Mouse (Mus musculus) hindbrain, embryonic 12.5 days (tissue): ENCODE data around the gene Pigs. TPM values are rescaled to one million over a fixed set of nuclear protein-coding genes. Genes with fewer than 3 reads are reported as not detected.

Experiments used
- ATAC-seq: fragments of 200-750 bp; cut with Nextera tagmentation; 2 replicates; pipeline ENCODE4 v1.8.0; 2017; ENCODE audit warnings: moderate TSS enrichment; ENCODE audit not compliant: low FRiP score
- H3K27ac ChIP-seq: fragments of 300-500 bp; sonication (generic); 2 replicates; pipeline ENCODE4 v1.5.1; 2016; ENCODE audit warnings: mild to moderate bottlenecking
- H3K27me3 ChIP-seq: fragments of 300-500 bp; sonication (generic); 2 replicates; pipeline ENCODE4 v1.6.1; 2016; ENCODE audit warnings: mild to moderate bottlenecking
- H3K36me3 ChIP-seq: fragments of 300-500 bp; sonication (generic); 2 replicates; pipeline ENCODE4 v1.6.1; 2016; ENCODE audit warnings: mild to moderate bottlenecking
- H3K4me1 ChIP-seq: fragments of 300-500 bp; sonication (generic); 2 replicates; pipeline ENCODE4 v1.6.1; 2016
- H3K4me2 ChIP-seq: fragments of 300-500 bp; sonication (generic); replicated peaks from 2 replicates; pipeline ENCODE4 v1.6.1; 2016; ENCODE audit warnings: mild to moderate bottlenecking
- H3K4me3 ChIP-seq: fragments of 300-500 bp; sonication (generic); 2 replicates; pipeline ENCODE4 v1.5.1; 2016; ENCODE audit warnings: mild to moderate bottlenecking
- H3K9ac ChIP-seq: fragments of 300-500 bp; sonication (generic); 2 replicates; pipeline ENCODE4 v1.6.1; 2016; ENCODE audit warnings: mild to moderate bottlenecking, moderate library complexity
- H3K9me3 ChIP-seq: fragments of 300-500 bp; sonication (generic); replicated peaks from 2 replicates; pipeline ENCODE4 v1.6.1; 2016; ENCODE audit warnings: mild to moderate bottlenecking
- WGBS: fragments of 180-500 bp; shearing (Covaris S2); methylation state at CpG from one replicate; pipeline ENCODE4 v1.1.7; 2016; 5-methylcytosine and 5-hydroxymethylcytosine counted together
- polyA plus RNA-seq: library from polyadenylated mRNA; unstranded; fragments of >200 nt; fragmentation: Nextera tagmentation; extraction: Ambion mirVana; gene quantifications from 2 replicates; pipeline ENCODE4 v1.2.1, GENCODE M21; 2016

Pigs gene
- polyA plus RNA-seq, 1 experiment from 2014 or later: 76.9 TPM

- no peak overlapping the region for H3K4me2 ChIP-seq
- no peaks in the 10 kb centered on the region for H3K9me3 ChIP-seq
- no peak for ATAC-seq
- H3K9ac ChIP-seq: no peak overlapping the region
- peaks cover 3% of the 10 kb centered on the region; the same call in 1 of the 2 replicates for H3K36me3 ChIP-seq
- no peaks in the 10 kb centered on the region for H3K27me3 ChIP-seq
- no peaks in the 10 kb centered on the region for H3K4me1 ChIP-seq
- H3K27ac ChIP-seq: no peak overlapping the region
- WGBS: 88% methylated on average over 6 of the region's 6 CpGs
- no peak overlapping the region for H3K4me3 ChIP-seq
Observed at GRCm38 (mm10) chr11:78354905-78355304, 26.7 kb downstream of the Pigs start.

- no peaks in the 10 kb centered on the region for H3K36me3 ChIP-seq
- H3K4me1 ChIP-seq: no peaks in the 10 kb centered on the region
- H3K27ac ChIP-seq: no peak overlapping the region
- no peak overlapping the region for H3K9ac ChIP-seq
- no peak overlapping the region for H3K4me3 ChIP-seq
- 29% methylated on average over 4 of the region's 4 CpGs for WGBS
- no peaks in the 10 kb centered on the region for H3K9me3 ChIP-seq
- no peak overlapping the region for H3K4me2 ChIP-seq
- H3K27me3 ChIP-seq: no peaks in the 10 kb centered on the region
- no peak for ATAC-seq
Observed at GRCm38 (mm10) chr11:78355471-78356238, 27.4 kb downstream of the Pigs start.

GRCm38 (mm10) chr11:78358330-78359007, 30.3 kb downstream of the Pigs start:
- Histone ChIP-seq H3K9ac (no peak overlapping the region), H3K9me3 (no peaks in the 10 kb centered on the region), H3K4me2 (no peak overlapping the region), H3K36me3 (no peaks in the 10 kb centered on the region), H3K27me3 (no peaks in the 10 kb centered on the region), H3K4me3 (no peak overlapping the region), H3K4me1 (no peaks in the 10 kb centered on the region), H3K27ac (no peak overlapping the region)
- 13% methylated on average over 22 of the region's 22 CpGs for WGBS
- no peak for ATAC-seq

GRCm38 (mm10) chr11:78360125-78360788, 32.0 kb downstream of the Pigs start:
- peak overlapping the region; percentile 22; the same call in 1 of the 2 replicates for H3K4me3 ChIP-seq
- H3K4me1 ChIP-seq: no peaks in the 10 kb centered on the region
- no peaks in the 10 kb centered on the region for H3K36me3 ChIP-seq
- 13% methylated on average over 13 of the region's 13 CpGs for WGBS
- no peaks in the 10 kb centered on the region for H3K27me3 ChIP-seq
- peak; percentile 71 for ATAC-seq
- H3K9ac ChIP-seq: no peak overlapping the region
- H3K4me2 ChIP-seq: peak overlapping the region; percentile 31
- H3K27ac ChIP-seq: no peak overlapping the region
- H3K9me3 ChIP-seq: no peaks in the 10 kb centered on the region

- ATAC-seq: no peak
Observed at GRCm38 (mm10) chr11:78360789-78361131, 32.5 kb downstream of the Pigs start.

GRCm38 (mm10) chr11:78363309-78364007, 35.2 kb downstream of the Pigs start:
- 79% methylated on average over 13 of the region's 13 CpGs for WGBS
- no peaks in the 10 kb centered on the region for H3K36me3 ChIP-seq
- H3K9me3 ChIP-seq: no peaks in the 10 kb centered on the region
- no peak overlapping the region for H3K4me3 ChIP-seq
- H3K4me2 ChIP-seq: no peak overlapping the region
- H3K27ac ChIP-seq: no peak overlapping the region
- ATAC-seq: no peak
- H3K9ac ChIP-seq: no peak overlapping the region
- no peaks in the 10 kb centered on the region for H3K27me3 ChIP-seq
- H3K4me1 ChIP-seq: no peaks in the 10 kb centered on the region

More at GRCm38 (mm10) chr11:78360789-78361131, 32.5 kb downstream of the Pigs start:
- Histone ChIP-seq H3K4me3 (no peak overlapping the region), H3K4me2 (0 out of 2 replicates have a peak overlapping the region, but pooled peaks have one; percentile 31), H3K27me3 (no peaks in the 10 kb centered on the region), H3K27ac (no peak overlapping the region), H3K9ac (no peak overlapping the region), H3K4me1 (no peaks in the 10 kb centered on the region), H3K36me3 (no peaks in the 10 kb centered on the region), H3K9me3 (no peaks in the 10 kb centered on the region)
- 61% methylated on average over 2 of the region's 2 CpGs for WGBS

- Histone ChIP-seq H3K27ac (no peak overlapping the region), H3K9me3 (no peaks in the 10 kb centered on the region), H3K36me3 (no peaks in the 10 kb centered on the region), H3K4me1 (no peaks in the 10 kb centered on the region), H3K27me3 (no peaks in the 10 kb centered on the region), H3K9ac (no peak overlapping the region), H3K4me2 (no peak overlapping the region), H3K4me3 (no peak overlapping the region)
- WGBS: 55% methylated on average over 8 of the region's 8 CpGs
- ATAC-seq: no peak
Observed at GRCm38 (mm10) chr11:78364103-78364502, 35.9 kb downstream of the Pigs start.

- Histone ChIP-seq H3K27ac (no peak overlapping the region), H3K4me1 (peaks cover 3% of the 10 kb centered on the region), H3K9me3 (no peaks in the 10 kb centered on the region), H3K36me3 (no peaks in the 10 kb centered on the region), H3K4me2 (no peak overlapping the region), H3K4me3 (no peak overlapping the region), H3K27me3 (no peaks in the 10 kb centered on the region), H3K9ac (no peak overlapping the region)
- no peak for ATAC-seq
- 87% methylated on average over 15 of the region's 15 CpGs for WGBS
Observed at GRCm38 (mm10) chr11:78367456-78368225, 39.4 kb downstream of the Pigs start.

- Histone ChIP-seq H3K9me3 (no peaks in the 10 kb centered on the region), H3K27ac (no peak overlapping the region), H3K9ac (no peak overlapping the region), H3K27me3 (no peaks in the 10 kb centered on the region), H3K4me3 (no peak overlapping the region), H3K36me3 (no peaks in the 10 kb centered on the region), H3K4me1 (peaks cover 6% of the 10 kb centered on the region), H3K4me2 (no peak overlapping the region)
- no peak for ATAC-seq
- WGBS: 57% methylated on average over 1 of the region's 1 CpGs
Observed at GRCm38 (mm10) chr11:78370389-78370788, 42.2 kb downstream of the Pigs start.

GRCm38 (mm10) chr11:78371711-78372110, 43.5 kb downstream of the Pigs start:
- H3K4me1 ChIP-seq: peaks cover 6% of the 10 kb centered on the region
- no peak for ATAC-seq
- H3K36me3 ChIP-seq: no peaks in the 10 kb centered on the region
- no peak overlapping the region for H3K4me3 ChIP-seq
- H3K9ac ChIP-seq: no peak overlapping the region
- H3K9me3 ChIP-seq: no peaks in the 10 kb centered on the region
- H3K27ac ChIP-seq: no peak overlapping the region
- WGBS: 87% methylated on average over 11 of the region's 11 CpGs
- no peaks in the 10 kb centered on the region for H3K27me3 ChIP-seq
- H3K4me2 ChIP-seq: no peak overlapping the region

GRCm38 (mm10) chr11:78372166-78372565, 44.0 kb downstream of the Pigs start:
- Histone ChIP-seq H3K4me3 (no peak overlapping the region), H3K27ac (no peak overlapping the region), H3K9me3 (no peaks in the 10 kb centered on the region), H3K4me2 (no peak overlapping the region), H3K36me3 (no peaks in the 10 kb centered on the region), H3K27me3 (no peaks in the 10 kb centered on the region), H3K4me1 (peaks cover 6% of the 10 kb centered on the region), H3K9ac (no peak overlapping the region)
- 77% methylated on average over 3 of the region's 3 CpGs for WGBS
- no peak for ATAC-seq
